ENCODE assay signal across 25 mouse cellular contexts in genomic region chr5:119130176-119130575, GRCm38 (mm10).
DNase-seq lines count a peak whose midpoint lies in the region; ATAC-seq lines count a peak whose summit lies in the region.
"Had no signal": no experiment of that assay in that cellular context is flagged by ENCODE, and none has a peak within 500 bp of the region (broad histone marks: within the 10 kb centered on the region; RNA-seq: fewer than 3 reads in every experiment).

No protein-coding gene starts in this region.

- no peaks in the 10 kb centered on the region for H3K4me1 ChIP-seq in megakaryocyte, embryonic 14.5 days
- H3K4me1 ChIP-seq: embryonic facial prominence, embryonic 15.5 days; heart, embryonic 12.5 days; hindbrain, embryonic 15.5 days had no signal

- H3K36me3 ChIP-seq in megakaryocyte, embryonic 14.5 days (replicated peaks; ENCODE audit: low read length), result no peaks in the 10 kb centered on the region
- H3K36me3 ChIP-seq: embryonic facial prominence, embryonic 12.5 days; embryonic facial prominence, embryonic 15.5 days; heart, embryonic 12.5 days; heart, embryonic 15.5 days; hindbrain, embryonic 12.5 days; hindbrain, embryonic 15.5 days had no signal

- peaks cover 47% of the 10 kb centered on the region for H3K9me3 ChIP-seq in megakaryocyte, embryonic 14.5 days
- H3K9me3 ChIP-seq: embryonic facial prominence, embryonic 12.5 days; embryonic facial prominence, embryonic 15.5 days; heart, embryonic 12.5 days; heart, embryonic 15.5 days; hindbrain, embryonic 12.5 days; hindbrain, embryonic 15.5 days had no signal

- peak; percentile 86 for DNase-seq in heart, adult 11 months
- no peak for DNase-seq in heart, postnatal 25 days (ENCODE audit: low spot score)
- DNase-seq in 3134 (ENCODE audit: extremely low read depth, insufficient read length, low spot score), result peak; percentile 80
- peak; percentile 68 for DNase-seq in urinary bladder, postnatal 25 days (ENCODE audit: low spot score)
- DNase-seq in T-cell, adult 2 months (ENCODE audit: low spot score), result no peak
- DNase-seq: adrenal gland, adult 8-10 months; adrenal gland, postnatal 25 days; cerebellum, adult 18-20 months; cerebellum, adult 9-10 months; forebrain, postnatal 0 days; gastrocnemius, adult 2 months; gastrocnemius, postnatal 14 days; heart, adult 18-20 months; heart, postnatal 10 days had no signal

- ATAC-seq in megakaryocyte, adult 5-6 weeks (ENCODE audit: poor library complexity, severe bottlenecking), result no peak
- ATAC-seq: activated CD4-positive, CD25-positive, alpha-beta regulatory T cell, adult 4 months; CD4-positive, CD25-positive, alpha-beta regulatory T cell, adult 4 months; forebrain, embryonic 14.5 days; forebrain, postnatal 0 days had no signal

- intact Hi-C loops in heart, postnatal 25 days (cut with DNase I), result no loop called here

- no peaks in the 10 kb centered on the region for H3K27me3 ChIP-seq in megakaryocyte, embryonic 14.5 days (replicated peaks)

- peak overlapping the region; percentile 59 for H3K4me3 ChIP-seq in megakaryocyte, embryonic 14.5 days (replicated peaks)
- H3K4me3 ChIP-seq: embryonic facial prominence, embryonic 12.5 days; embryonic facial prominence, embryonic 15.5 days; gastrocnemius, adult 2 months; heart, embryonic 12.5 days; heart, embryonic 15.5 days; hindbrain, embryonic 12.5 days; hindbrain, embryonic 15.5 days had no signal

Comparison
In these comparisons a context has a peak if more than half of its experiments do, and no peak if none do; other contexts are left out.
1. DNase-seq: peak in heart, adult 11 months (single experiment), 3134 (single experiment) and urinary bladder, postnatal 25 days (single experiment); none in heart, postnatal 25 days (single experiment) and T-cell, adult 2 months (single experiment).